Mouse (Mus musculus): Measurements from ENCODE around the gene Poc1a. TPM values are rescaled to one million over a fixed set of nuclear protein-coding genes. Genes with fewer than 3 reads are reported as not detected.

Poc1a gene
- polyA plus RNA-seq, 1 experiment, result 14.9 TPM

DNA sequence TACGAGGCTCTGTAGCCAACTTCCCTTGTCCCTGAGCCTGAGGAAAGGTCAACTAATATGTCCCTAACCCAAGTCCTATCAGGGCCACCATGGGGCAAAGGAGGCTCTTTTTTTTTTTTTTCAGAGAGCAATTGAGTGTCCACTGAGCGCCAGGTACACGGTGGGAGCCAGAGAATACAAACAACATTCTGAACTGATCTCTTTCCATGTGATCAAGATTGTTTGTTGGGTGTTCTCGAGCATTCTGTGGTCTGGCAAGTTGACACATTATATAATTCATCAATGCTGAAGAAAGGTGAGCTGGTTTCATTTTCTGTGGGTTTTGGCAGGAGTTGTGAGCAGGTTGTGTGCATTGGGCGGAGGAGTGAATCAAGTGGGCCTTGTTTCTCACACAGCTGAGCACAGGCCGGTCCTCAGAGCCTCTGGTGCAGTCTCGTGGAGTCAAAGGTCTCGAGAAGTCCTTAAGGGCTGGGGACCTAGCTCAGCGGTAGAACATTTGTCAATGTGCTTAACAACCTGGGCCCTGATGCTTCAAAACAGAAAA, 17.4 kb upstream of the Poc1a start:
- H3K36me3 ChIP-seq (ENCODE audit: control insufficient read depth, insufficient read depth, low read length), result no peaks in the 10 kb centered on the region
- no peak overlapping the region for H3K27ac ChIP-seq (ENCODE audit: insufficient read depth, low read depth, low read length)
- H3K27me3 ChIP-seq (ENCODE audit: control insufficient read depth, insufficient read depth, low read length), result no peaks in the 10 kb centered on the region
- WGBS, result 26% methylated on average over 9 of the region's 9 CpGs
- H3K4me3 ChIP-seq (ENCODE audit: low read depth, low read length), result no peak overlapping the region
- TF ChIP-seq POLR2A (IDR thresholded peaks at IDR 0.05; ENCODE audit: low read depth, low read length), result no peak
- no peak for TF ChIP-seq CTCF (IDR thresholded peaks at IDR 0.05; ENCODE audit: extremely low read depth, insufficient read length, insufficient replicate concordance, low read depth, low read length)
- peaks cover 50% of the 10 kb centered on the region; the same call in 1 of the 2 replicates for H3K4me1 ChIP-seq (ENCODE audit: control insufficient read depth, insufficient read depth, insufficient read length, low read length)

DNA sequence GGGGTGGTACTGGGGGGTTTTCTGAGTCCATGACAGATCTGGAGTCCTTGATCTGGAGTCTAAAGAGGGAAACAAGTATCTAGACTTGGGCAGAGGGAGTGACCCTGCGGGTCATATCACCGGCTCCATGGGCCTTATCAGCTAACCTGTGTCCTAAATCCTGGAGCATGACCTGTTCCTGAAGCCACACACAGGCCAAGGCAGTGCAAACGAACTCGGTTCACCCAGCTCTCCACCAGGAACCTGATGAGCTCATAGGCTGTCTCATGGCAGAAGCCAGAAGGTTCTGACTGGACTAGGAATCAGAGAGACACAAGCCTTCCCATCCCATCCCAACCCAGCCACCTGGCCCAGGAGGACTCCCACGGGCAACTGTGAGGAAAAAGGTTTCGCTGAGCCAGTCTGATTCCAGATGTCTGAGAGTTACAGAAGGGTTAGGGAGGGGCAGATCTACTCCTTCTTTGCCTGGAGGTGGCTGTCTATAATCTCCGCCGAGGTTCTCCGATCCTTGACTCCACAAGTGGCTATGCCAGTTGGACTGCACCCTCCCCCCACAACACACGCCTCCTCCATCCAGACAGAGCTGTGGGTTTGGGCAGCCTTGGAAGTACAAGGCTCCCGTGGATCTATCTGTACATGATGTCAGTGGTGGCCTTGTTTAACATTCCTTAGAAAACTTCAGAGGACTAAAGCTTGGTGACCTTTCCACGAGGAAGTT, 15.3 kb upstream of the Poc1a start:
- Histone ChIP-seq H3K27ac (ENCODE audit: insufficient read depth, low read depth, low read length) (peak overlapping the region; percentile 42; the same call in 1 of the 2 replicates), H3K4me1 (ENCODE audit: control insufficient read depth, insufficient read depth, insufficient read length, low read length) (peaks cover 57% of the 10 kb centered on the region; the same call in 1 of the 2 replicates), H3K36me3 (ENCODE audit: control insufficient read depth, insufficient read depth, low read length) (no peaks in the 10 kb centered on the region), H3K4me3 (ENCODE audit: low read depth, low read length) (no peak overlapping the region), H3K27me3 (ENCODE audit: control insufficient read depth, insufficient read depth, low read length) (no peaks in the 10 kb centered on the region)
- TF ChIP-seq POLR2A (IDR thresholded peaks at IDR 0.05; ENCODE audit: low read depth, low read length), result no peak
- TF ChIP-seq CTCF (IDR thresholded peaks at IDR 0.05; ENCODE audit: extremely low read depth, insufficient read length, insufficient replicate concordance, low read depth, low read length), result no peak
- WGBS, result 61% methylated on average over 12 of the region's 12 CpGs

DNA sequence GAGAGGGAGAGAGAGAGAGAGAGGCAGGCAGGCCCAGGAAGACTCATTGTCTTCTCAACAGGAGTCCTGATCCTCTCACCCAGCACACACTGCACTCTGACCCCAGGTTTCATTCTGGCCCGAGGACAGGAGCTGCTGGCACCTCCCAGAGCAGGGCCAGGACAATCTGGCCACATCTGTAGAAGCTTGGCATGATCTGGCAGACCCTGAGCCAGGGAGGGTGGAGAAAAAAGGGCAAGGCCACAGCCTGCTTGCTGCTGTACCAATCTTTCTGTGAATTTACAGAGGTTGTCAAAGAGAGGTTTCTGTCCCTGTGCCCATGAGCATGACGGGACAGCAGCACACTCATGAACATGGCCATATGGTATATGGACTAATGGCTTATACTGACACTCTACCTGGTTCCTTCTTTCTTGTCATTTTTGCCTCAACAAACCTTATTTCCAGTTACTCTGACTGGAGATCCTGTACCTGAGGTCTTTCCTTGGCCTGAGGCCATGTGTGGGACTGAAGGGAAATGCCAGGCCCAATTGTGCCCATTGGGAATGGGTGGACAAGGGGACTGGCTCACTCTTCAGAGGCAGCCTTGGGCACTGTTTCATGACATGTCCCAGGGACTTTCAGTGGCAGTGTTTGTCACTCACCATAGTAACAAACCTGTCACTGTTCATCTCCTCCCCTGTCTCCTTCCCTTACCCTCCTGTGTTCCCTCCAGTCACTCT, 13.8 kb upstream of the Poc1a start:
- Histone ChIP-seq H3K27me3 (ENCODE audit: control insufficient read depth, insufficient read depth, low read length) (no peaks in the 10 kb centered on the region), H3K27ac (ENCODE audit: insufficient read depth, low read depth, low read length) (no peak overlapping the region; the same call in 1 of the 2 replicates), H3K36me3 (ENCODE audit: control insufficient read depth, insufficient read depth, low read length) (no peaks in the 10 kb centered on the region), H3K4me3 (ENCODE audit: low read depth, low read length) (no peak overlapping the region), H3K4me1 (ENCODE audit: control insufficient read depth, insufficient read depth, insufficient read length, low read length) (peaks cover 49% of the 10 kb centered on the region; the same call in 1 of the 2 replicates)
- TF ChIP-seq CTCF (IDR thresholded peaks at IDR 0.05; ENCODE audit: extremely low read depth, insufficient read length, insufficient replicate concordance, low read depth, low read length) (no peak), POLR2A (IDR thresholded peaks at IDR 0.05; ENCODE audit: low read depth, low read length) (no peak)
- WGBS, result 39% methylated on average over 2 of the region's 2 CpGs

DNA sequence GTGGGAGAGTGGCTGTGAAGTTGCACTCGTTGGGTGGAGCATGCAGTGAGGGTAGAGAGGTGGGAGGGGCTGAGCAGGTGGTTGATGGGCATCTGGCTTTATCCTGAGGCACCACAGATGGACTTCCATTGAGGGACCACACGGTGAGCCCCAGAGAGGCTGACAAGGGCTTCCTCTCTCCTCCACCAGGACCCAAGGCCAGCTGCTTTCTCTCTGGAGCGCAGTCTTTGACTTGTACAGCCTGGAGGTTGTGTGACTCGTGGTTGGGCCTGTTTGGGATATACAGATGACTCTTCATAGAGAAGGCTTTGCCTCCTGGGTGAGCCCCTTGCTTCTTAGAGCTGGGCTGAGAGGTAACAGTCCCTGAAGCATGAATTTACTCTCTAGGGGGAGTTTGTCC, 12.4 kb upstream of the Poc1a start:
- H3K4me3 ChIP-seq (ENCODE audit: low read depth, low read length), result no peak overlapping the region
- H3K36me3 ChIP-seq (ENCODE audit: control insufficient read depth, insufficient read depth, low read length), result no peaks in the 10 kb centered on the region
- H3K4me1 ChIP-seq (ENCODE audit: control insufficient read depth, insufficient read depth, insufficient read length, low read length), result peaks cover 49% of the 10 kb centered on the region; the same call in 1 of the 2 replicates
- no peak overlapping the region for H3K27ac ChIP-seq (ENCODE audit: insufficient read depth, low read depth, low read length)
- WGBS, result 53% methylated on average over 4 of the region's 4 CpGs
- no peaks in the 10 kb centered on the region for H3K27me3 ChIP-seq (ENCODE audit: control insufficient read depth, insufficient read depth, low read length)
- no peak for TF ChIP-seq CTCF (IDR thresholded peaks at IDR 0.05; ENCODE audit: extremely low read depth, insufficient read length, insufficient replicate concordance, low read depth, low read length)
- TF ChIP-seq POLR2A (IDR thresholded peaks at IDR 0.05; ENCODE audit: low read depth, low read length), result no peak

DNA sequence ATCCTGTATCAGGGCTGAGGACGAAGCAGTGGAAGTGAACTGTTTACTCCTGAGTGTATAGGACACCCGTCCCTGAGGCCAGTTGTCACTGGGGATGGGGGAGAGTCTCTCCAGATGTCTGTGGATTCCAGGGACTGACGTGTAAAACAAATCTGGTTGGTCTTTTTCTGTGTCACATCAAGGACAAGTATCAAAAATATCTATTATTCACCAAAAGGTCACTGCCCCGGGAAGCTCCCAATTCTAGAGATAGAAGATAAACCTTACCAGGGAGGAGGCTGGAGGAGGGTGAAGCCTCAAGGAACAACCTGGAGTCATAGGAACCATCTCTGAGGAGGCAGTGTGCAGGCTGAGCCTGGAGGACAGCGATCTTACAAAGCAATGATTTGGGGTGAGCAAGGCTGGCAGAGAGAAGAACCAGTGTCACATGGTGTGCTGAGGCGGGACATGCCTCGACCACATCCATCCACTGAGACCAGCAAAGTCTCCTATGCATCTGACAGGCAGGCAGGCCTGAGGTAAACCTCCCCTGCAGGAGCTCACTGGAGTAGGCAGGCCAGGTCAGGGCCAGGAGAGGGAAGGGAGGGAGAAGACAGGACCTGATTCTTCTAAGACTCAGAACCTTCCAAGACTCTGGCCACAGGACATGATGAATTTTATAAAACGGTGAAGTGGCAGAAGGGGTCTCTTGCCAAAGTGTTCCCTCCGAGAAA, 11.6 kb upstream of the Poc1a start:
- Histone ChIP-seq H3K4me3 (ENCODE audit: low read depth, low read length) (no peak overlapping the region), H3K27ac (ENCODE audit: insufficient read depth, low read depth, low read length) (no peak overlapping the region), H3K27me3 (ENCODE audit: control insufficient read depth, insufficient read depth, low read length) (no peaks in the 10 kb centered on the region), H3K36me3 (ENCODE audit: control insufficient read depth, insufficient read depth, low read length) (no peaks in the 10 kb centered on the region), H3K4me1 (ENCODE audit: control insufficient read depth, insufficient read depth, insufficient read length, low read length) (peaks cover 46% of the 10 kb centered on the region; the same call in 1 of the 2 replicates)
- TF ChIP-seq CTCF (IDR thresholded peaks at IDR 0.05; ENCODE audit: extremely low read depth, insufficient read length, insufficient replicate concordance, low read depth, low read length) (no peak), POLR2A (IDR thresholded peaks at IDR 0.05; ENCODE audit: low read depth, low read length) (no peak)
- WGBS, result 58% methylated on average over 9 of the region's 9 CpGs

DNA sequence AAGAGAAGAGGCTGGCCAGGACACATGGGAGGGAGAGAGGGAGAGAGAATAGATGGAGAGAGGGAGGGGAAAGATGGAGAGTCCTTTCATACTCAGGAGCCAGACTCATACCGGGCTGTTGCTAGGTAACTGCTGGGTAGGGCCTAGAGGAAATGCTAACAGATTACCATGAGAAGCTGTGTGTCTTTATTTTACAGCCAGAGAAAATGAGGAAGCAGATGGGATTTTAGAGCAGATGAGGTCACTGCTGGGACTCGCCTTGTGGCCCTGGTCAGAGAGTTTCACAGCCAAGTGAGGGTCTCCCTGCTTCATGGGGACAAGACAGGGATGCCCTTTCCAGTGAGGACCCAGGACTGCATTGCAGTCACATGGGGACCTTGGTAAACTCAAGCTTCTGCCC, 11.0 kb upstream of the Poc1a start:
- peaks cover 48% of the 10 kb centered on the region for H3K4me1 ChIP-seq (ENCODE audit: control insufficient read depth, insufficient read depth, insufficient read length, low read length)
- WGBS, result 8% methylated on average over 2 of the region's 2 CpGs
- H3K4me3 ChIP-seq (ENCODE audit: low read depth, low read length), result no peak overlapping the region
- no peaks in the 10 kb centered on the region for H3K36me3 ChIP-seq (ENCODE audit: control insufficient read depth, insufficient read depth, low read length)
- no peak overlapping the region for H3K27ac ChIP-seq (ENCODE audit: insufficient read depth, low read depth, low read length)
- TF ChIP-seq POLR2A (IDR thresholded peaks at IDR 0.05; ENCODE audit: low read depth, low read length) (no peak), CTCF (IDR thresholded peaks at IDR 0.05; ENCODE audit: extremely low read depth, insufficient read length, insufficient replicate concordance, low read depth, low read length) (no peak)
- no peaks in the 10 kb centered on the region for H3K27me3 ChIP-seq (ENCODE audit: control insufficient read depth, insufficient read depth, low read length)

Measured in small intestine, adult 2 months (tissue).